8 mouse cellular contexts compared by ENCODE assay signal in genomic region chr1:83277044-83277443, GRCm38 (mm10).
A peak's percentile ranks its signal among the peaks of the same experiment; 100 is the strongest.
DNase-seq lines count a peak whose midpoint lies in the region; ATAC-seq lines count a peak whose summit lies in the region.

No protein-coding gene starts in this region.

- H3K4me1 ChIP-seq in midbrain, embryonic 16.5 days (ENCODE audit: control insufficient read depth, insufficient read depth, low read length), result no peaks in the 10 kb centered on the region
- H3K4me1 ChIP-seq in midbrain, embryonic 10.5 days, result 0 out of 2 replicates have a peak, but pooled peaks cover 3% of the 10 kb centered on the region
- H3K4me1 ChIP-seq in embryonic facial prominence, embryonic 11.5 days (ENCODE audit: control insufficient read depth, insufficient read depth, low read length), result no peaks in the 10 kb centered on the region
- no peaks in the 10 kb centered on the region for H3K4me1 ChIP-seq in heart, embryonic 10.5 days

- H3K27me3 ChIP-seq in midbrain, embryonic 16.5 days (ENCODE audit: control insufficient read depth, insufficient read depth, low read depth, low read length), result no peaks in the 10 kb centered on the region
- H3K27me3 ChIP-seq in midbrain, embryonic 10.5 days (ENCODE audit: low read depth, poor library complexity, severe bottlenecking), result no peaks in the 10 kb centered on the region
- no peaks in the 10 kb centered on the region for H3K27me3 ChIP-seq in embryonic facial prominence, embryonic 11.5 days (ENCODE audit: control insufficient read depth, insufficient read depth, low read length)
- no peaks in the 10 kb centered on the region for H3K27me3 ChIP-seq in heart, embryonic 10.5 days (ENCODE audit: insufficient read depth, poor library complexity, severe bottlenecking)

- H3K36me3 ChIP-seq in midbrain, embryonic 16.5 days (ENCODE audit: control insufficient read depth, insufficient read depth, low read length), result no peaks in the 10 kb centered on the region
- no peaks in the 10 kb centered on the region for H3K36me3 ChIP-seq in midbrain, embryonic 10.5 days
- H3K36me3 ChIP-seq in embryonic facial prominence, embryonic 11.5 days (replicated peaks; ENCODE audit: control insufficient read depth, insufficient read depth, low read depth, low read length), result no peaks in the 10 kb centered on the region
- H3K36me3 ChIP-seq in heart, embryonic 10.5 days, result peaks cover 53% of the 10 kb centered on the region

- 69% methylated on average over 11 of the region's 11 CpGs for WGBS in midbrain, embryonic 16.5 days
- WGBS in midbrain, embryonic 10.5 days, result 85% methylated on average over 11 of the region's 11 CpGs
- 68% methylated on average over 11 of the region's 11 CpGs for WGBS in embryonic facial prominence, embryonic 11.5 days
- WGBS in heart, embryonic 10.5 days, result 90% methylated on average over 11 of the region's 11 CpGs

- H3K9me3 ChIP-seq in midbrain, embryonic 16.5 days (replicated peaks; ENCODE audit: control insufficient read depth, low read length, poor library complexity, severe bottlenecking), result no peaks in the 10 kb centered on the region
- no peaks in the 10 kb centered on the region for H3K9me3 ChIP-seq in midbrain, embryonic 10.5 days (replicated peaks)
- H3K9me3 ChIP-seq in embryonic facial prominence, embryonic 11.5 days (replicated peaks; ENCODE audit: control insufficient read depth, low read length), result no peaks in the 10 kb centered on the region
- no peaks in the 10 kb centered on the region for H3K9me3 ChIP-seq in heart, embryonic 10.5 days

- H3K27ac ChIP-seq in midbrain, embryonic 16.5 days (ENCODE audit: low read length), result peak overlapping the region; percentile 35; the same call in 1 of the 2 replicates
- no peak overlapping the region for H3K27ac ChIP-seq in midbrain, embryonic 10.5 days (replicated peaks)
- no peak overlapping the region for H3K27ac ChIP-seq in embryonic facial prominence, embryonic 11.5 days (replicated peaks; ENCODE audit: low read depth, low read length)
- H3K27ac ChIP-seq in heart, embryonic 10.5 days, result no peak overlapping the region

- DNase-seq in midbrain, embryonic 10.5 days (ENCODE audit: low spot score), result no peak
- peak; percentile 13 for DNase-seq in embryonic facial prominence, embryonic 11.5 days (ENCODE audit: low spot score)
- peak; percentile 89 for DNase-seq in layer of hippocampus, adult 9-11 months
- peak; percentile 65 for DNase-seq in right cerebral cortex, postnatal 25 days
- no peak for DNase-seq in thymus, adult 18-20 months
- no peak for DNase-seq in spleen, adult 18-20 months
- DNase-seq in heart, embryonic 10.5 days (ENCODE audit: low spot score), result no peak

- no peak overlapping the region for H3K4me2 ChIP-seq in midbrain, embryonic 16.5 days (ENCODE audit: low read length)
- no peak overlapping the region for H3K4me2 ChIP-seq in embryonic facial prominence, embryonic 11.5 days (ENCODE audit: low read depth, low read length)

- H3K4me3 ChIP-seq in midbrain, embryonic 16.5 days (ENCODE audit: low read depth, low read length), result no peak overlapping the region
- no peak overlapping the region for H3K4me3 ChIP-seq in midbrain, embryonic 10.5 days
- no peak overlapping the region for H3K4me3 ChIP-seq in embryonic facial prominence, embryonic 11.5 days (ENCODE audit: low read depth, low read length)
- H3K4me3 ChIP-seq in heart, embryonic 10.5 days, result no peak overlapping the region

- H3K9ac ChIP-seq in midbrain, embryonic 16.5 days (ENCODE audit: low read depth, low read length), result no peak overlapping the region
- H3K9ac ChIP-seq in embryonic facial prominence, embryonic 11.5 days (replicated peaks; ENCODE audit: low read length), result no peak overlapping the region

- ATAC-seq in midbrain, embryonic 16.5 days, result peak; percentile 89
- no peak for ATAC-seq in embryonic facial prominence, embryonic 11.5 days (replicated peaks; ENCODE audit: insufficient number of reproducible peaks, low FRiP score, low TSS enrichment, low read depth)

Comparison
In these comparisons a context has a peak if more than half of its experiments do, and no peak if none do; other contexts are left out.
1. DNase-seq: peak in embryonic facial prominence, embryonic 11.5 days (single experiment), layer of hippocampus, adult 9-11 months (single experiment) and right cerebral cortex, postnatal 25 days (single experiment); none in midbrain, embryonic 10.5 days (single experiment), thymus, adult 18-20 months (0 of 2), spleen, adult 18-20 months (0 of 2) and heart, embryonic 10.5 days (single experiment).